Mouse (Mus musculus): ENCODE results near the gene Atp4b. TPM values are rescaled to one million over a fixed set of nuclear protein-coding genes. Genes with fewer than 3 reads are reported as not detected.

The Atp4b gene
- polyA plus RNA-seq (2015; fragmentation: Nextera tagmentation; extraction: Ambion mirVana), result not detected in 2 replicates

- 74% methylated on average over 5 of the region's 5 CpGs for WGBS (ENCODE audit: insufficient replicate concordance)
- no peak for TF ChIP-seq EP300 (IDR thresholded peaks at IDR 0.05; ENCODE audit: low read depth)
- TF ChIP-seq CTCF (IDR thresholded peaks at IDR 0.05; ENCODE audit: low read depth), result no peak
- Histone ChIP-seq H3K27ac (ENCODE audit: low read depth) (no peak within 1 kb of the TSS), H3K4me2 (ENCODE audit: low read depth, low read length) (no peak within 1 kb of the TSS), H3K9ac (replicated peaks) (no peak within 1 kb of the TSS), H3K36me3 (replicated peaks; ENCODE audit: insufficient read depth, low read length) (no peaks in the 10 kb centered on the region), H3K27me3 (ENCODE audit: insufficient read depth, low read length) (no peaks in the 10 kb centered on the region), H3K4me1 (ENCODE audit: insufficient read depth) (no peaks in the 10 kb centered on the region), H3K4me3 (ENCODE audit: low read depth, low read length) (no peak within 1 kb of the TSS), H3K9me3 (ENCODE audit: low read length) (no peaks in the 10 kb centered on the region)
- ATAC-seq (no peak), DNase-seq (no peak)
These were observed at the start of gene Atp4b for GRCm38 (mm10) chr8:13396725-13397124. Gene Atp4b, minus strand, starts transcription at chr8:13396825.

DNA sequence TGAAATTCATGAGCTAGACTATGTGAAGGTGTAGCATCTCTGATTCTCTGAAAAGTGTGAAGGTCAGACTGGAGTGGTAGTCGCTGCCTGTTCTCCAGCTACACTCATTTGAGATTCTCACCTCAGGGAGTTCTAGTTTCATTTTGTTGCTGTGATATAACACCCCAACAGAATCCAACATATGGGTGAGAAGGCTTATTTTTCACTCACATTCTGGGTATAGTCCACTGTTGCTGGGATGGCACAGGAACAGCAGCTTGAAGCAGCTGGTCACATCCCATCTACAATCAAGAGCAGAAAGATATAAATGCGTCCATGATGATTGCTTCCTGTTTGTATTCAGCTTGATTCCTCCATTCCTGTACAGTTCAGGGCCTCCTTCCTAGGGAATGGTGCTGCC is 45.5 kb upstream of the Atp4b start:
- H3K4me3 ChIP-seq (ENCODE audit: low read depth, low read length), result no peak overlapping the region
- DNase-seq (no peak), ATAC-seq (no peak)
- no peak overlapping the region for H3K27ac ChIP-seq (ENCODE audit: low read depth)
- no peak overlapping the region for H3K4me2 ChIP-seq (ENCODE audit: low read depth, low read length)
- no peak for TF ChIP-seq EP300 (IDR thresholded peaks at IDR 0.05; ENCODE audit: low read depth)
- no peak for TF ChIP-seq CTCF (IDR thresholded peaks at IDR 0.05; ENCODE audit: low read depth)
- H3K36me3 ChIP-seq (replicated peaks; ENCODE audit: insufficient read depth, low read length), result no peaks in the 10 kb centered on the region
- H3K27me3 ChIP-seq (ENCODE audit: insufficient read depth, low read length), result no peaks in the 10 kb centered on the region
- WGBS (ENCODE audit: insufficient replicate concordance), result 84% methylated on average over 2 of the region's 2 CpGs
- H3K9me3 ChIP-seq (ENCODE audit: low read length), result no peaks in the 10 kb centered on the region
- H3K4me1 ChIP-seq (ENCODE audit: insufficient read depth), result no peaks in the 10 kb centered on the region
- no peak overlapping the region for H3K9ac ChIP-seq (replicated peaks)

- Histone ChIP-seq H3K4me1 (ENCODE audit: insufficient read depth) (no peaks in the 10 kb centered on the region), H3K4me2 (ENCODE audit: low read depth, low read length) (no peak overlapping the region), H3K27ac (ENCODE audit: low read depth) (no peak overlapping the region), H3K4me3 (ENCODE audit: low read depth, low read length) (no peak overlapping the region), H3K9me3 (ENCODE audit: low read length) (no peaks in the 10 kb centered on the region), H3K27me3 (ENCODE audit: insufficient read depth, low read length) (peaks cover 16% of the 10 kb centered on the region), H3K9ac (replicated peaks) (no peak overlapping the region), H3K36me3 (replicated peaks; ENCODE audit: insufficient read depth, low read length) (no peaks in the 10 kb centered on the region)
- no peak for ATAC-seq
- DNase-seq, result no peak
- TF ChIP-seq EP300 (IDR thresholded peaks at IDR 0.05; ENCODE audit: low read depth) (no peak), CTCF (IDR thresholded peaks at IDR 0.05; ENCODE audit: low read depth) (no peak)
- WGBS (ENCODE audit: insufficient replicate concordance), result 61% methylated on average over 2 of the region's 2 CpGs
These were observed 40.9 kb upstream of the Atp4b start for GRCm38 (mm10) chr8:13437531-13437930.

DNA sequence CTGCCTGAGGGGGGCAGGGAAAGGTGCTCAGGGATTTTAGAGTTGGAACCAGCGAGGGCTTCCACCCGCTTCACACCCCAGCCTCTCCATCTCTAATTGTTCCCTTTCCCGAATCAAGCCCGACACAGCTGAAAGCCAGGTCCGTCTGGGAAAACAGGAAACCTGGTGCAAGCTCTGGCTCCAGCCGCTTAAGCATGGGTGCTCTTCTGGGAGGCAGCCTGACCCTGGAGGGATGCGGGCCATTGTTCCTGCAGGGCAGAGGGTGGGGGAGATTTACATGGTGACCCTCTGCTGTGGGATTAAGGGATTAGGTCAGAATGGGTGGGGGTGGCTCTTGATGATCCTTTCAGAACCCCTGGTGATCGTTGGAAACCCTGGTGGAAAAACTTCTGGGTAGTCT is 39.4 kb upstream of the Atp4b start:
- H3K4me2 ChIP-seq (ENCODE audit: low read depth, low read length), result no peak overlapping the region

DNA sequence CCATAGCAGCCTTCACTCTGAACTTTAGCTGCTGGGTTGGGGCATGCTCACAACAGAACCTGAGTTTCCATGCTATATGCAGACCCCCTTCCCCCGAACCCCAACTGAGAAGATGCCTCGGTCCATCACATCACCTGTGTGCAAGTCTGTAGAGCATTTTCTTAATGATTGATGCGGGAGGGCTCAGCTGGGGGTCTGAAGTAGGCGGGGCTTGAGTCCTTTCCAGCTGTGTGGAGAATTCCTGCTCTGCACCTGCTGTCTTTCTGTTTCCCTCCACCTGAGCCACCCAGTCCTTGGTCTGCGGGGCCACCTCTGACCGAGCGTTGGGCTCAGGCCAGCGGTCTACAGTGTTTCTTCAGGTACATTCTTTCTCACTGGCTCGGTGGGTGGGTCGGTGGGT is 38.3 kb upstream of the Atp4b start, which contains the start of gene Tmem255b:
TSS of gene Tmem255b (plus strand) at position 301 of the 400 bp plus-strand sequence.
- TF ChIP-seq CTCF (IDR thresholded peaks at IDR 0.05; ENCODE audit: low read depth) (no peak), EP300 (IDR thresholded peaks at IDR 0.05; ENCODE audit: low read depth) (no peak)
- WGBS (ENCODE audit: insufficient replicate concordance), result 24% methylated on average over 10 of the region's 10 CpGs

More for the DNA sequence above, 39.4 kb upstream of the Atp4b start:
- DNase-seq (no peak), ATAC-seq (no peak)
- TF ChIP-seq EP300 (IDR thresholded peaks at IDR 0.05; ENCODE audit: low read depth) (no peak), CTCF (IDR thresholded peaks at IDR 0.05; ENCODE audit: low read depth) (no peak)
- Histone ChIP-seq H3K27ac (ENCODE audit: low read depth) (no peak overlapping the region), H3K36me3 (replicated peaks; ENCODE audit: insufficient read depth, low read length) (no peaks in the 10 kb centered on the region), H3K4me1 (ENCODE audit: insufficient read depth) (no peaks in the 10 kb centered on the region), H3K9me3 (ENCODE audit: low read length) (no peaks in the 10 kb centered on the region), H3K4me3 (ENCODE audit: low read depth, low read length) (no peak overlapping the region), H3K9ac (replicated peaks) (no peak overlapping the region), H3K27me3 (ENCODE audit: insufficient read depth, low read length) (peaks cover 16% of the 10 kb centered on the region)
- 10% methylated on average over 8 of the region's 8 CpGs for WGBS (ENCODE audit: insufficient replicate concordance)

GRCm38 (mm10) chr8:13433130-13433529 is 36.5 kb upstream of the Atp4b start:
- H3K9me3 ChIP-seq (ENCODE audit: low read length), result no peaks in the 10 kb centered on the region
- no peak for DNase-seq
- H3K27me3 ChIP-seq (ENCODE audit: insufficient read depth, low read length), result peaks cover 16% of the 10 kb centered on the region
- WGBS (ENCODE audit: insufficient replicate concordance), result 54% methylated on average over 5 of the region's 5 CpGs
- no peak overlapping the region for H3K4me3 ChIP-seq (ENCODE audit: low read depth, low read length)
- TF ChIP-seq CTCF (IDR thresholded peaks at IDR 0.05; ENCODE audit: low read depth) (no peak), EP300 (IDR thresholded peaks at IDR 0.05; ENCODE audit: low read depth) (no peak)
- no peak overlapping the region for H3K9ac ChIP-seq (replicated peaks)
- no peak overlapping the region for H3K27ac ChIP-seq (ENCODE audit: low read depth)
- no peaks in the 10 kb centered on the region for H3K4me1 ChIP-seq (ENCODE audit: insufficient read depth)
- H3K4me2 ChIP-seq (ENCODE audit: low read depth, low read length), result no peak overlapping the region
- no peak for ATAC-seq
- no peaks in the 10 kb centered on the region for H3K36me3 ChIP-seq (replicated peaks; ENCODE audit: insufficient read depth, low read length)

More for the DNA sequence above, 38.3 kb upstream of the Atp4b start, which contains the start of gene Tmem255b:
- Histone ChIP-seq H3K4me2 (ENCODE audit: low read depth, low read length) (no peak within 1 kb of the TSS), H3K9ac (replicated peaks) (no peak within 1 kb of the TSS), H3K4me3 (ENCODE audit: low read depth, low read length) (no peak within 1 kb of the TSS), H3K4me1 (ENCODE audit: insufficient read depth) (no peaks in the 10 kb centered on the region), H3K27ac (ENCODE audit: low read depth) (no peak within 1 kb of the TSS), H3K27me3 (ENCODE audit: insufficient read depth, low read length) (peaks cover 16% of the 10 kb centered on the region), H3K9me3 (ENCODE audit: low read length) (no peaks in the 10 kb centered on the region), H3K36me3 (replicated peaks; ENCODE audit: insufficient read depth, low read length) (no peaks in the 10 kb centered on the region)
- ATAC-seq (no peak), DNase-seq (no peak)

DNA sequence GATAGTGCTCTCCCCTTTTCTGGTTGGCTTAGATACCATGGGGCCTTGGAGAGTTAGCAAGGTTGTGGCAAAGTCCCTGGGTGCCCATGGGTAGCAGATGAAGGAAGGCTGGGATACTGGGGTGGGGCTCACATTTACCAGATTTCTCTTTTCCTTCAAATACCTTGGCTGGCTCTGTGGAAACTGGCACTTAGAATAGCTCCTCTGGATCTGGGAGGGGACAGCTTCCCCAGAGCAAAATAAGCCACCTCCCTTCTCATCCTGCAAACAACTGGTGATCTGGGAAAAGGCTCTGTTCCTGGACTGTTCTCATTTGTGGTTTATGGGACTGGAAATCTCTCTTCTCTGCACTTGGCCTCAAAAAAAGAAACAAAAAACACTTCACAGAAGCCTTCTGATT is 34.2 kb upstream of the Atp4b start:
- Histone ChIP-seq H3K9ac (replicated peaks) (no peak overlapping the region), H3K36me3 (replicated peaks; ENCODE audit: insufficient read depth, low read length) (no peaks in the 10 kb centered on the region), H3K27me3 (ENCODE audit: insufficient read depth, low read length) (peaks cover 12% of the 10 kb centered on the region), H3K9me3 (ENCODE audit: low read length) (no peaks in the 10 kb centered on the region), H3K4me1 (ENCODE audit: insufficient read depth) (no peaks in the 10 kb centered on the region), H3K4me3 (ENCODE audit: low read depth, low read length) (no peak overlapping the region), H3K27ac (ENCODE audit: low read depth) (no peak overlapping the region), H3K4me2 (ENCODE audit: low read depth, low read length) (no peak overlapping the region)
- TF ChIP-seq CTCF (IDR thresholded peaks at IDR 0.05; ENCODE audit: low read depth) (no peak), EP300 (IDR thresholded peaks at IDR 0.05; ENCODE audit: low read depth) (no peak)
- ATAC-seq (no peak), DNase-seq (no peak)

All from liver, postnatal 0 days (tissue).